Mouse (Mus musculus) testis, adult 2 months (tissue): ENCODE data around the gene Adtrp.

Experiments
- CTCF ChIP-seq: fragments of 200-500 bp; IDR thresholded peaks from 2 replicates; pipeline ENCODE4 v1.5.1; 2012; ENCODE audit warnings: low read depth, mild to moderate bottlenecking, inconsistent platforms, low read length, moderate library complexity; ENCODE audit not compliant: control insufficient read depth, insufficient read depth, insufficient replicate concordance
- POLR2A ChIP-seq: fragments of 200-500 bp; IDR thresholded peaks from 2 replicates; pipeline ENCODE4 v1.6.1; 2012; ENCODE audit warnings: low read depth, mild to moderate bottlenecking, inconsistent platforms, low read length, moderate library complexity; ENCODE audit not compliant: control insufficient read depth

DNA sequence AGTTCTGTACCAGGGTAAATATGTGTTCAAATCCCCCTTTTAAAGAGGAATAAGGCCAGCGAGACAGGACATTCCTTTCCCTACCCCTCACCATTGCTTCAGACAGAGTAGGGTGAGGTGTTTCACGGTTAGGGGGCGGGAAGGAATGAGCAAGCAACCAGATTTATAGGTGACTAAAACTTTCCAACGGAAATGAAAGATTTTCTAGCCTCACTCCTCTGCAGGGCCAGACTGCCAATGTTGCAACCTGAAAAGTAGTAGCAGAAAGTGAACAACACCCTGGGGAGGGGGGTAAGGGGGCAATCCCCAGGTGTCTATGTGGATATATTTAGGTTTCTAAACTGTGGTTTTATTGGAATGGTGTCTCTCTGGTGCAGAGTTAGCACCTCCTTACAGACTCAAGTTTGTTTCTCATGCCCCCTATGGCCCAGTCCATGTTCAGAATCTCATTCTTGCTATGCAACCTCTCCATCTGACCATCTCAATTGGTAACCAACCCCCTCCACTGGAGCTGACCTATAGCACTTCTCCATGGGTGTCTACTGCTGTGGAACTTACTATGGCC lies 73.6 kb downstream of the Adtrp start:
- TF ChIP-seq CTCF (no peak), POLR2A (no peak)
